Mouse (Mus musculus) forebrain, embryonic 15.5 days (tissue): Measurements from ENCODE around the gene Tcirg1. TPM values are rescaled to one million over a fixed set of nuclear protein-coding genes. Genes with fewer than 3 reads are reported as not detected.

Experiments used
- ATAC-seq: fragments of 200-750 bp; cut with Nextera tagmentation; replicated peaks from 2 replicates; pipeline ENCODE4 v1.8.0; 2017; ENCODE audit warnings: mild to moderate bottlenecking, moderate TSS enrichment, moderate library complexity
- H3K27ac ChIP-seq: fragments of 300-500 bp; sonication (generic); replicated peaks from 2 replicates; pipeline ENCODE4 v1.5.1; 2015; ENCODE audit warnings: mild to moderate bottlenecking, inconsistent platforms
- H3K27me3 ChIP-seq: fragments of 300-500 bp; sonication (generic); 2 replicates; pipeline ENCODE4 v1.6.1; 2015; ENCODE audit warnings: inconsistent platforms
- H3K36me3 ChIP-seq: fragments of 300-500 bp; sonication (generic); 2 replicates; pipeline ENCODE4 v1.6.1; 2015; ENCODE audit warnings: mild to moderate bottlenecking, inconsistent platforms
- H3K4me1 ChIP-seq: fragments of 300-500 bp; sonication (generic); 2 replicates; pipeline ENCODE4 v1.6.1; 2015; ENCODE audit warnings: inconsistent platforms
- H3K4me2 ChIP-seq: fragments of 300-500 bp; sonication (generic); replicated peaks from 2 replicates; pipeline ENCODE4 v1.6.1; 2015; ENCODE audit warnings: mild to moderate bottlenecking, inconsistent platforms
- H3K4me3 ChIP-seq: fragments of 300-500 bp; sonication (generic); 2 replicates; pipeline ENCODE4 v1.5.1; 2015; ENCODE audit warnings: mild to moderate bottlenecking, inconsistent platforms
- H3K9ac ChIP-seq: fragments of 300-500 bp; sonication (generic); replicated peaks from 2 replicates; pipeline ENCODE4 v1.6.1; 2015; ENCODE audit warnings: mild to moderate bottlenecking, inconsistent platforms
- H3K9me3 ChIP-seq: fragments of 300-500 bp; sonication (generic); 2 replicates; pipeline ENCODE4 v1.6.1; 2016; ENCODE audit warnings: inconsistent platforms
- WGBS: fragments of 180-500 bp; shearing (Covaris S2); methylation state at CpG from one replicate; pipeline ENCODE4 v1.1.7; 2015; ENCODE audit warnings: mixed read lengths; 5-methylcytosine and 5-hydroxymethylcytosine counted together
- polyA plus RNA-seq: library from polyadenylated mRNA; unstranded; fragments of >200 nt; fragmentation: Nextera tagmentation; extraction: Ambion mirVana; gene quantifications from 2 replicates; pipeline ENCODE4 v1.2.1, GENCODE M21; 2015

Gene Tcirg1
- polyA plus RNA-seq, 1 experiment from 2014 or later, result 13.3 TPM

DNA sequence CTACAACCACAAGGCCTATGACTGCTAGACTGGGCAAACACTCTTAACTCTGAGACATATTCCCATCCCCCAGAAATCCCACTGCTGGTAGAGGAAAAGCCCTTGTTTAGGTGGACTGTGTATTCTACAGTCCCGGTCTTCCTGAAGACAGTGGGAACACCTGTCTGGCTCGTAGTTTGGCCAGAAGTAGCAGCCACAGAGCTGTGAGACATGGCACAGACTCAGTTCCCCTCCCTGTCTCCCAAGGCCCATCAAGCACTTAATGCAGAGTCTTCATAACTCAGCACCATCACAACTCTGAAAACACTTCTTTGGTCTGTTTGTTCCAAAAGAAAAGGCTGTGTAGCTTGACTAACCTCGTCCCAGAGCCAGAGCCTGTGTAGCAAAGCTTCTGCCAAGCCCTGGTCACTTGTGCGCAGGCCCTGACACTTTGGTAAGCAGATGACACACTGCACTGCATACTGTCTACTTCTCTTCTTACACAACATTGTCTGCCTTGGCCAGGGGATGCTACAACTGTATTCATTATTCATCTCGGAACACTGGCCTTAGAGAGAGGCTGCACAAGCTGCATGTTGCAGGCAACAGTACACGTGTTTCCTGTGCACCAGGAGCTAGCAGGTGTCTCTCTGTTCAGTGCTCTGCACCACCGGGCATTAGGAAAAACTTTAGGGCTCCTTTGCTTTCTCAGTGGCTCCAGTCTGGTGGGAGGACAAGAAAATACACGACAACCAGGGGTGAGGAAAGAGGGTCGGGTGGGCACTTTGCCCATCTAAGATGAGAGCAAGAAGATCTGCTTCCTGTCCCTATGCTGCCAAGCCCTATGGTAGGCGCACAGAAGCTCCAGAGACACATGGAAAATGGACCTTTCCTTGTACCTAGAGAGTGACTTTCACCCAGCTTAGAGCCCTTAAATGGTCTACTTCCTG is 60.0 kb downstream of the Tcirg1 start:
- Histone ChIP-seq H3K4me3 (no peak overlapping the region), H3K9me3 (no peaks in the 10 kb centered on the region), H3K27me3 (no peaks in the 10 kb centered on the region), H3K36me3 (no peaks in the 10 kb centered on the region), H3K4me2 (no peak overlapping the region), H3K27ac (no peak overlapping the region), H3K4me1 (peaks cover 7% of the 10 kb centered on the region), H3K9ac (no peak overlapping the region)
- WGBS, result 82% methylated on average over 10 of the region's 10 CpGs
- no peak for ATAC-seq

Other genes with a start within 250 kb of the Tcirg1 start
- gene Lrp5, start 220.6 kb downstream of the Tcirg1 start, polyA plus RNA-seq, result 2.3 TPM in 2 replicates
- 31.3 and 35.1 TPM in 2 replicates for gene 1810055G02Rik, start 198.8 kb downstream of the Tcirg1 start, polyA plus RNA-seq
- 52.3 and 62.9 TPM in 2 replicates for gene Kmt5b, start 139.7 kb downstream of the Tcirg1 start, polyA plus RNA-seq
- 62.4 and 62.5 TPM in 2 replicates for gene Chka, start 55.4 kb downstream of the Tcirg1 start, polyA plus RNA-seq
- gene Ndufs8, start 5.6 kb upstream of the Tcirg1 start, polyA plus RNA-seq, result 195 and 201 TPM in 2 replicates
- 1.5 and 1.8 TPM in 2 replicates for gene Aldh3b1, start 22.7 kb upstream of the Tcirg1 start, polyA plus RNA-seq
- gene Unc93b1, start 28.1 kb upstream of the Tcirg1 start, polyA plus RNA-seq, result 6.6 and 6.9 TPM in 2 replicates
- not detected in 2 replicates for gene Aldh3b3, start 51.5 kb upstream of the Tcirg1 start, polyA plus RNA-seq
- gene Aldh3b2, start 65.2 kb upstream of the Tcirg1 start, polyA plus RNA-seq, result 0.22 and 0.28 TPM in 2 replicates
- 1.3 and 1.4 TPM in 2 replicates for gene Acy3, start 79.4 kb upstream of the Tcirg1 start, polyA plus RNA-seq
- 0.13 TPM in 1 of 2 replicates, not detected in the other for gene Tbx10, start 85.6 kb upstream of the Tcirg1 start, polyA plus RNA-seq
- 36.0 and 40.8 TPM in 2 replicates for gene Nudt8, start 93.4 kb upstream of the Tcirg1 start, polyA plus RNA-seq
- 6.8 and 7.6 TPM in 2 replicates for gene Gm49405, start 93.5 kb upstream of the Tcirg1 start, polyA plus RNA-seq
- gene Doc2g, start 96.2 kb upstream of the Tcirg1 start, polyA plus RNA-seq, result 9.0 and 11.1 TPM in 2 replicates
- gene Ndufv1, start 105.7 kb upstream of the Tcirg1 start, polyA plus RNA-seq, result 225 and 228 TPM in 2 replicates
- 421 and 426 TPM in 2 replicates for gene Gstp1, start 130.9 kb upstream of the Tcirg1 start, polyA plus RNA-seq
- gene Gstp2, start 138.9 kb upstream of the Tcirg1 start, polyA plus RNA-seq, result 1.3 and 4.6 TPM in 2 replicates
- not detected in 2 replicates for gene Gstp3, start 152.4 kb upstream of the Tcirg1 start, polyA plus RNA-seq
- gene Cabp2, start 174.4 kb upstream of the Tcirg1 start, polyA plus RNA-seq, result not detected in 2 replicates
- 82.1 and 83.2 TPM in 2 replicates for gene Cdk2ap2, start 190.0 kb upstream of the Tcirg1 start, polyA plus RNA-seq
- 40.7 and 47.2 TPM in 2 replicates for gene Pitpnm1, start 192.9 kb upstream of the Tcirg1 start, polyA plus RNA-seq
- gene Aip, start 218.7 kb upstream of the Tcirg1 start, polyA plus RNA-seq, result 90.1 and 92.5 TPM in 2 replicates
- not detected in 2 replicates for gene Gpr152, start 232.7 kb upstream of the Tcirg1 start, polyA plus RNA-seq
- gene Cabp4, start 236.9 kb upstream of the Tcirg1 start, polyA plus RNA-seq, result 0.10 and 0.15 TPM in 2 replicates
- gene Coro1b, start 241.5 kb upstream of the Tcirg1 start, polyA plus RNA-seq, result 144 and 145 TPM in 2 replicates
- 0.59 and 1.1 TPM in 2 replicates for gene Ptprcap, start 246.5 kb upstream of the Tcirg1 start, polyA plus RNA-seq